In the genomic region with DNA sequence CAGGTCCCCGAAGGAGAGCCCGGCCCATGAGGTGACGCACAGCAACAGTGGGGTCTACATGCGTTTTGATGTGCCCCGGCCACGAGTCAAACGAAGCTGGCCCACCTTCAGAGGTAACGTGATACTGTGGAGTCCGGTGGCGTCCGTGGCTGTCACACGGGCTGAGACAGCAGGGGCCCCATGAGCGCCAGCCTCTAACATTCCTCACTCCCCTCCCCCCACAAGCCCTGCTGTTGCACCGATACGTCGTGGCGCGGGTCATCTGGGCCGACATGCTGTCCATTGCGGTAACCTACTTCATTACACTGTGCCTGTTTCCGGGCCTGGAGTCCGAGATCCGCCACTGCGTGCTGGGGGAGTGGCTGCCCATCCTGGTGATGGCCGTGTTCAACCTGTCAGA, we compare ENCODE assay signal across 13 mouse cellular contexts. TPM values are rescaled to one million over a fixed set of nuclear protein-coding genes. Genes with fewer than 3 reads are reported as not detected.
A peak's percentile ranks its signal among the peaks of the same experiment; 100 is the strongest.
DNase-seq lines count a peak whose midpoint lies in the region; ATAC-seq lines count a peak whose summit lies in the region.
"Had no signal": no experiment of that assay in that cellular context is flagged by ENCODE, and none has a peak within 500 bp of the region (broad histone marks: within the 10 kb centered on the region; RNA-seq: fewer than 3 reads in every experiment).

No protein-coding gene starts in this region.

- H3K4me1 ChIP-seq in heart, embryonic 12.5 days (replicated peaks) = peaks cover 22% of the 10 kb centered on the region
- peaks cover 5% of the 10 kb centered on the region for H3K4me1 ChIP-seq in kidney, embryonic 15.5 days
- peaks cover 13% of the 10 kb centered on the region for H3K4me1 ChIP-seq in embryonic facial prominence, embryonic 10.5 days

- H3K36me3 ChIP-seq in heart, embryonic 12.5 days = no peaks in the 10 kb centered on the region
- H3K36me3 ChIP-seq in kidney, embryonic 15.5 days = no peaks in the 10 kb centered on the region
- peaks cover 42% of the 10 kb centered on the region for H3K36me3 ChIP-seq in embryonic facial prominence, embryonic 10.5 days (replicated peaks)

- peak overlapping the region; percentile 51 for H3K4me2 ChIP-seq in heart, embryonic 12.5 days
- H3K4me2 ChIP-seq in kidney, embryonic 15.5 days = peak overlapping the region; percentile 27; the same call in 1 of the 2 replicates
- H3K4me2 ChIP-seq: embryonic facial prominence, embryonic 13.5 days had no signal

- H3K27ac ChIP-seq in heart, embryonic 12.5 days (ENCODE audit: poor library complexity, severe bottlenecking) = no peak overlapping the region
- H3K27ac ChIP-seq in kidney, embryonic 15.5 days = no peak overlapping the region
- H3K27ac ChIP-seq in embryonic facial prominence, embryonic 10.5 days (replicated peaks) = no peak overlapping the region
- H3K27ac ChIP-seq: embryonic facial prominence, embryonic 13.5 days had no signal

- ATAC-seq in heart, embryonic 12.5 days (ENCODE audit: insufficient number of reproducible peaks, low FRiP score) = no peak
- ATAC-seq in kidney, embryonic 15.5 days (replicated peaks; ENCODE audit: low FRiP score) = no peak
- ATAC-seq in erythroid progenitor cell, adult 5-6 weeks (replicated peaks; ENCODE audit: low FRiP score, poor library complexity, severe bottlenecking) = 0 out of 2 replicates have a peak, but pooled peaks have one; percentile 27
- ATAC-seq: Patski had no signal

- H3K9me3 ChIP-seq in heart, embryonic 12.5 days (replicated peaks) = no peaks in the 10 kb centered on the region
- no peaks in the 10 kb centered on the region for H3K9me3 ChIP-seq in kidney, embryonic 15.5 days (replicated peaks)
- no peaks in the 10 kb centered on the region for H3K9me3 ChIP-seq in embryonic facial prominence, embryonic 10.5 days
- H3K9me3 ChIP-seq: embryonic facial prominence, embryonic 13.5 days had no signal

- H3K9ac ChIP-seq in heart, embryonic 12.5 days = 0 out of 2 replicates have a peak overlapping the region, but pooled peaks have one; percentile 15
- no peak overlapping the region for H3K9ac ChIP-seq in kidney, embryonic 15.5 days
- H3K9ac ChIP-seq: embryonic facial prominence, embryonic 13.5 days had no signal

- DNase-seq in heart, adult 11 months = no peak
- DNase-seq in kidney, adult 11 months = no peak
- DNase-seq in embryonic facial prominence, embryonic 10.5 days (ENCODE audit: low spot score) = no peak
- no peak for DNase-seq in spleen, postnatal 14 days (ENCODE audit: low spot score in 2 of 2)
- DNase-seq: layer of hippocampus, adult 9-11 months had no signal

- no peak overlapping the region for H3K4me3 ChIP-seq in heart, embryonic 12.5 days
- no peak overlapping the region for H3K4me3 ChIP-seq in kidney, embryonic 15.5 days (replicated peaks)
- peak overlapping the region; percentile 23; the same call in 1 of the 2 replicates for H3K4me3 ChIP-seq in embryonic facial prominence, embryonic 10.5 days
- H3K4me3 ChIP-seq: embryonic facial prominence, embryonic 13.5 days; myocyte had no signal

- WGBS in heart, embryonic 12.5 days = 43% methylated on average over 25 of the region's 25 CpGs
- 48% methylated on average over 25 of the region's 25 CpGs for WGBS in kidney, embryonic 15.5 days
- WGBS in embryonic facial prominence, embryonic 10.5 days = 67% methylated on average over 25 of the region's 25 CpGs

- H3K27me3 ChIP-seq in heart, embryonic 12.5 days (replicated peaks) = peaks cover 12% of the 10 kb centered on the region; the same call in 1 of the 2 replicates
- H3K27me3 ChIP-seq in kidney, embryonic 15.5 days = no peaks in the 10 kb centered on the region
- no peaks in the 10 kb centered on the region for H3K27me3 ChIP-seq in embryonic facial prominence, embryonic 10.5 days (replicated peaks; ENCODE audit: low read depth, poor library complexity, severe bottlenecking)
- H3K27me3 ChIP-seq: embryonic facial prominence, embryonic 13.5 days; Patski had no signal

RNA-seq across cellular contexts. Expression of a gene that starts 26.2 kb away (rescaled TPM):
- polyA plus RNA-seq in heart, embryonic 12.5 days (2016; fragmentation: Nextera tagmentation; extraction: Ambion mirVana) = 2.0 and 2.1 TPM in 2 replicates
- 4.6 and 6.4 TPM in 2 replicates for polyA plus RNA-seq in kidney, embryonic 15.5 days (2015; fragmentation: Nextera tagmentation; extraction: Ambion mirVana)
- polyA plus RNA-seq in embryonic facial prominence, embryonic 10.5 days (2016; fragmentation: Nextera tagmentation; extraction: Ambion mirVana) = 18.1 and 19.6 TPM in 2 replicates
- not detected in 2 replicates for total RNA-seq in erythroid progenitor cell, adult 5-6 weeks (2015; ENCODE audit: low replicate concordance)
- not detected in 2 replicates for total RNA-seq in erythroid progenitor cell, adult 5-6 weeks (2017; ENCODE audit: low replicate concordance)
- total RNA-seq: CH12.LX; megakaryocyte, adult 5-6 weeks had no signal
- polyA plus RNA-seq: myocyte had no signal
